Mouse (Mus musculus) ovary, postnatal 10 days (tissue): ENCODE measurements around the gene Gli2.
A peak's percentile ranks its signal among the peaks of the same experiment; 100 is the strongest.

ENCODE experiments used
- DNase-seq: peaks from one replicate; pipeline ENCODE4 v3.0.0; 2022; ENCODE audit warnings: low spot score

The Gli2 gene

GRCm38 (mm10) chr1:119053402-119053841 lies at the start of gene Gli2:
Gene Gli2, minus strand, starts transcription at chr1:119053619.
- DNase-seq: peak; percentile 67

- no peak for DNase-seq
Measured at GRCm38 (mm10) chr1:119097921-119098521, 44.6 kb upstream of the Gli2 start.

- peak; percentile 22 for DNase-seq
Measured at GRCm38 (mm10) chr1:119093739-119094138, 40.3 kb upstream of the Gli2 start.

- no peak for DNase-seq
Measured at GRCm38 (mm10) chr1:119089887-119090620, 36.6 kb upstream of the Gli2 start.

- DNase-seq: peak; percentile 61
Measured at GRCm38 (mm10) chr1:119087539-119087938, 34.1 kb upstream of the Gli2 start.

GRCm38 (mm10) chr1:119085771-119086170 lies 32.4 kb upstream of the Gli2 start:
- DNase-seq: no peak

- no peak for DNase-seq
Measured at GRCm38 (mm10) chr1:119083468-119083921, 30.1 kb upstream of the Gli2 start.

GRCm38 (mm10) chr1:119082231-119082991 lies 29.0 kb upstream of the Gli2 start:
- no peak for DNase-seq

- DNase-seq: no peak
Measured at GRCm38 (mm10) chr1:119077933-119078332, 24.5 kb upstream of the Gli2 start.

GRCm38 (mm10) chr1:119076333-119076732 lies 22.9 kb upstream of the Gli2 start:
- DNase-seq: no peak

GRCm38 (mm10) chr1:119075916-119076315 lies 22.5 kb upstream of the Gli2 start:
- no peak for DNase-seq

- DNase-seq: no peak
Measured at GRCm38 (mm10) chr1:119075500-119075899, 22.1 kb upstream of the Gli2 start.

- no peak for DNase-seq
Measured at GRCm38 (mm10) chr1:119074910-119075309, 21.5 kb upstream of the Gli2 start.

GRCm38 (mm10) chr1:119073876-119074275 lies 20.5 kb upstream of the Gli2 start:
- no peak for DNase-seq

GRCm38 (mm10) chr1:119064892-119065671 lies 11.7 kb upstream of the Gli2 start:
- no peak for DNase-seq

GRCm38 (mm10) chr1:119056491-119056890 lies 3.1 kb upstream of the Gli2 start:
- no peak for DNase-seq

- no peak for DNase-seq
Measured at GRCm38 (mm10) chr1:119055801-119056200, 2.4 kb upstream of the Gli2 start.

- no peak for DNase-seq
Measured at GRCm38 (mm10) chr1:119054468-119054867, 1.0 kb upstream of the Gli2 start.

GRCm38 (mm10) chr1:119053872-119054354 lies 494 bp upstream of the Gli2 start:
- no peak for DNase-seq

GRCm38 (mm10) chr1:119052631-119053177 lies 715 bp downstream of the Gli2 start:
- DNase-seq: no peak

- no peak for DNase-seq
Measured at GRCm38 (mm10) chr1:119051938-119052551, 1.4 kb downstream of the Gli2 start.
